Mouse (Mus musculus) telencephalon, adult 2 months (tissue): Measurements from ENCODE around the gene Nkd1.

Source experiments
- DNase-seq: peaks from one replicate; pipeline ENCODE4 v3.0.0-alpha.2; 2011; ENCODE audit warnings: low read depth, low spot score

Nkd1 gene

GRCm38 (mm10) chr8:88520985-88521527 lies at the start of gene Nkd1:
Nkd1 (plus strand) TSS chr8:88521354.
- DNase-seq: peak; percentile 26

- DNase-seq: no peak
Observed at GRCm38 (mm10) chr8:88481290-88481689, 39.9 kb upstream of the Nkd1 start.

- DNase-seq: no peak
Observed at GRCm38 (mm10) chr8:88488391-88488829, 32.7 kb upstream of the Nkd1 start.

GRCm38 (mm10) chr8:88494076-88494475 lies 27.1 kb upstream of the Nkd1 start:
- no peak for DNase-seq

GRCm38 (mm10) chr8:88495071-88495805 lies 25.9 kb upstream of the Nkd1 start:
- DNase-seq: peak; percentile 58

- no peak for DNase-seq
Observed at GRCm38 (mm10) chr8:88502143-88502542, 19.0 kb upstream of the Nkd1 start.

GRCm38 (mm10) chr8:88506981-88507380 lies 14.2 kb upstream of the Nkd1 start:
- DNase-seq: no peak

- DNase-seq: no peak
Observed at GRCm38 (mm10) chr8:88511061-88511460, 10.1 kb upstream of the Nkd1 start.

- no peak for DNase-seq
Observed at GRCm38 (mm10) chr8:88512094-88512794, 8.9 kb upstream of the Nkd1 start.

GRCm38 (mm10) chr8:88518047-88518446 lies 3.1 kb upstream of the Nkd1 start:
- no peak for DNase-seq

- DNase-seq: no peak
Observed at GRCm38 (mm10) chr8:88520381-88520780, 773 bp upstream of the Nkd1 start.

- DNase-seq: no peak
Observed at GRCm38 (mm10) chr8:88521541-88522414, 624 bp downstream of the Nkd1 start.

GRCm38 (mm10) chr8:88522433-88523030 lies 1.4 kb downstream of the Nkd1 start:
- no peak for DNase-seq

- no peak for DNase-seq
Observed at GRCm38 (mm10) chr8:88523621-88524020, 2.5 kb downstream of the Nkd1 start.

GRCm38 (mm10) chr8:88524132-88524531 lies 3.0 kb downstream of the Nkd1 start:
- DNase-seq: no peak

GRCm38 (mm10) chr8:88524851-88525250 lies 3.7 kb downstream of the Nkd1 start:
- no peak for DNase-seq

- no peak for DNase-seq
Observed at GRCm38 (mm10) chr8:88526296-88526695, 5.1 kb downstream of the Nkd1 start.

GRCm38 (mm10) chr8:88528186-88528585 lies 7.0 kb downstream of the Nkd1 start:
- DNase-seq: no peak

- no peak for DNase-seq
Observed at GRCm38 (mm10) chr8:88529798-88530197, 8.6 kb downstream of the Nkd1 start.

- no peak for DNase-seq
Observed at GRCm38 (mm10) chr8:88537081-88537480, 15.9 kb downstream of the Nkd1 start.
